ENCODE assay signal across 10 mouse cellular contexts in the genomic region with DNA sequence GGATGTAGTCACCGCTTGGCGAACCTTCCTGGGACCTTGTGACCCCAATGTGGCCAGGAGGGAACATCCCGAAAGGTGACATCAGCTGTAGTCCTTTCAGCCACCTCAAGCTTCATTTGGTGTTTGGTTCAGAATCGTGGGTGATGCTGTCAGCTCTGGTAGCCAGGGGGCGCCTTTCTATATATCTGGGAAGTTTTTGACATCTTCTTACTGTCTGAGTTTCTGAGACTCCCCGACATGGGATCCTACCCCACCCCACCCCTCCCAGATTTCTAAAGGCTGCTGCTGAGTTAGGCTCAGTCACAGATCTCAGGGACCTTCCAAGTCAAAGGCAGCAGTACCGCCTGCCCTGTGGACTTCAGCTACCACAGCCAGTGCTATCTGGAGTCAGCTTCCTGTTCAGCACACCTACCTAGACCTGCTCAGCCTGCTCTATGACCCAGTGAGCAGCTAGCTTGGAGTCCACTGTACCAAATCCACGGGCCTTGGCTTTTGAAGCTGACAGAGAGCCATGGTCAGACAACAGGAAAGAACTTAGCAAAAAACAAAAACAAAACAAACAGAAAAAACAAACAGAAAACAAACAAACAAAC. TPM values are rescaled to one million over a fixed set of nuclear protein-coding genes. Genes with fewer than 3 reads are reported as not detected.
A peak's percentile ranks its signal among the peaks of the same experiment; 100 is the strongest.
DNase-seq lines count a peak whose midpoint lies in the region; ATAC-seq lines count a peak whose summit lies in the region.
"Had no signal": no experiment of that assay in that cellular context is flagged by ENCODE, and none has a peak within 500 bp of the region (broad histone marks: within the 10 kb centered on the region; RNA-seq: fewer than 3 reads in every experiment).

No protein-coding gene starts in this region.

- no peak overlapping the region for H3K4me3 ChIP-seq in liver, embryonic 15.5 days (replicated peaks)
- H3K4me3 ChIP-seq in limb, embryonic 10.5 days = no peak overlapping the region
- H3K4me3 ChIP-seq: hindbrain, embryonic 15.5 days; myocyte had no signal

- H3K36me3 ChIP-seq in liver, embryonic 15.5 days (replicated peaks) = no peaks in the 10 kb centered on the region
- H3K36me3 ChIP-seq in limb, embryonic 10.5 days = peaks cover 5% of the 10 kb centered on the region; the same call in 1 of the 2 replicates
- H3K36me3 ChIP-seq: hindbrain, embryonic 15.5 days had no signal

- peaks cover 23% of the 10 kb centered on the region for H3K4me1 ChIP-seq in liver, embryonic 15.5 days (replicated peaks)
- H3K4me1 ChIP-seq in limb, embryonic 10.5 days = no peaks in the 10 kb centered on the region; the same call in 1 of the 2 replicates

- no peaks in the 10 kb centered on the region for H3K9me3 ChIP-seq in liver, embryonic 15.5 days (replicated peaks)
- no peaks in the 10 kb centered on the region for H3K9me3 ChIP-seq in limb, embryonic 10.5 days (replicated peaks)
- H3K9me3 ChIP-seq: hindbrain, embryonic 15.5 days had no signal

- no peak overlapping the region for H3K27ac ChIP-seq in liver, embryonic 15.5 days (replicated peaks)
- H3K27ac ChIP-seq in limb, embryonic 10.5 days = no peak overlapping the region
- H3K27ac ChIP-seq: hindbrain, embryonic 15.5 days had no signal

- H3K27me3 ChIP-seq in liver, embryonic 15.5 days = no peaks in the 10 kb centered on the region
- H3K27me3 ChIP-seq in limb, embryonic 10.5 days (ENCODE audit: low read depth, poor library complexity, severe bottlenecking) = no peaks in the 10 kb centered on the region
- H3K27me3 ChIP-seq: hindbrain, embryonic 15.5 days had no signal

- peak; percentile 32; the same call in 1 of the 2 replicates for ATAC-seq in liver, embryonic 15.5 days (ENCODE audit: insufficient read depth)

- peak overlapping the region; percentile 57 for H3K4me2 ChIP-seq in liver, embryonic 15.5 days
- H3K4me2 ChIP-seq: hindbrain, embryonic 15.5 days had no signal

- intact Hi-C loops in left cerebral cortex, postnatal 36 days (cut with DNase I) = loop anchor here (10.0 kb wide), 1 partner anchor 115 kb away; no protein-coding TSS in a partner anchor

- peak; percentile 61 for DNase-seq in adrenal gland, postnatal 10 days
- DNase-seq in adrenal gland, adult 18-20 months (ENCODE audit: low spot score in 2 of 2) = no peak
- DNase-seq in 3T3-L1 (ENCODE audit: low read depth, low spot score) = peak; percentile 21
- DNase-seq in c-Kit-positive CD71-positive TER-119-positive erythroid progenitor cells, embryonic 14.5 days (ENCODE audit: low spot score) = peak; percentile 37
- DNase-seq in limb, embryonic 10.5 days (ENCODE audit: low spot score) = no peak
- no peak for DNase-seq in left cerebral cortex, postnatal 36 days (ENCODE audit: low spot score in 2 of 2)
- no peak for DNase-seq in frontal cortex, postnatal 25 days (ENCODE audit: low spot score in 2 of 2)

- 38% methylated on average over 8 of the region's 8 CpGs for WGBS in liver, embryonic 15.5 days (ENCODE audit: insufficient replicate concordance)
- WGBS in limb, embryonic 10.5 days = 69% methylated on average over 8 of the region's 8 CpGs

- no peak overlapping the region for H3K9ac ChIP-seq in liver, embryonic 15.5 days
- H3K9ac ChIP-seq: hindbrain, embryonic 15.5 days had no signal

RNA-seq across cellular contexts. Expression of a gene that starts 18.5 kb away (rescaled TPM):
- total RNA-seq in adrenal gland, postnatal 10 days (2021) = not detected
- total RNA-seq in adrenal gland, adult 18-20 months (2021) = not detected
- polyA plus RNA-seq in liver, embryonic 15.5 days (2015; fragmentation: Nextera tagmentation; extraction: Ambion mirVana) = not detected in 2 replicates
- polyA plus RNA-seq in limb, embryonic 10.5 days (2016; fragmentation: Nextera tagmentation; extraction: Ambion mirVana) = not detected in 2 replicates
- not detected for total RNA-seq in left cerebral cortex, postnatal 36 days (2021)
- polyA plus RNA-seq: myocyte had no signal

RNA-seq across cellular contexts. Expression of a gene that starts 32.6 kb away (rescaled TPM):
- total RNA-seq in adrenal gland, postnatal 10 days (2021) = 10 to 100 TPM; 31.7 to 39.4 TPM
- 10 to 100 TPM; 59.9 to 92.3 TPM for total RNA-seq in adrenal gland, adult 18-20 months (2021)
- polyA plus RNA-seq in liver, embryonic 15.5 days (2015; fragmentation: Nextera tagmentation; extraction: Ambion mirVana) = 2.5 and 3.2 TPM in 2 replicates
- 8.8 and 11.9 TPM in 2 replicates for polyA plus RNA-seq in limb, embryonic 10.5 days (2016; fragmentation: Nextera tagmentation; extraction: Ambion mirVana)
- 100 to 1,000 TPM; 151 to 157 TPM for total RNA-seq in left cerebral cortex, postnatal 36 days (2021)

Comparison
In these comparisons a context has a peak if more than half of its experiments do, and no peak if none do; other contexts are left out.
1. DNase-seq: peak in adrenal gland, postnatal 10 days (single experiment), 3T3-L1 (single experiment) and c-Kit-positive CD71-positive TER-119-positive erythroid progenitor cells, embryonic 14.5 days (single experiment); none in adrenal gland, adult 18-20 months (0 of 2), limb, embryonic 10.5 days (single experiment), left cerebral cortex, postnatal 36 days (0 of 2) and frontal cortex, postnatal 25 days (0 of 2).